Mouse (Mus musculus): ENCODE data around the gene Ppp1r14a. TPM values are rescaled to one million over a fixed set of nuclear protein-coding genes. Genes with fewer than 3 reads are reported as not detected.

The Ppp1r14a gene
- polyA plus RNA-seq, 1 experiment, result 7.2 TPM

DNA sequence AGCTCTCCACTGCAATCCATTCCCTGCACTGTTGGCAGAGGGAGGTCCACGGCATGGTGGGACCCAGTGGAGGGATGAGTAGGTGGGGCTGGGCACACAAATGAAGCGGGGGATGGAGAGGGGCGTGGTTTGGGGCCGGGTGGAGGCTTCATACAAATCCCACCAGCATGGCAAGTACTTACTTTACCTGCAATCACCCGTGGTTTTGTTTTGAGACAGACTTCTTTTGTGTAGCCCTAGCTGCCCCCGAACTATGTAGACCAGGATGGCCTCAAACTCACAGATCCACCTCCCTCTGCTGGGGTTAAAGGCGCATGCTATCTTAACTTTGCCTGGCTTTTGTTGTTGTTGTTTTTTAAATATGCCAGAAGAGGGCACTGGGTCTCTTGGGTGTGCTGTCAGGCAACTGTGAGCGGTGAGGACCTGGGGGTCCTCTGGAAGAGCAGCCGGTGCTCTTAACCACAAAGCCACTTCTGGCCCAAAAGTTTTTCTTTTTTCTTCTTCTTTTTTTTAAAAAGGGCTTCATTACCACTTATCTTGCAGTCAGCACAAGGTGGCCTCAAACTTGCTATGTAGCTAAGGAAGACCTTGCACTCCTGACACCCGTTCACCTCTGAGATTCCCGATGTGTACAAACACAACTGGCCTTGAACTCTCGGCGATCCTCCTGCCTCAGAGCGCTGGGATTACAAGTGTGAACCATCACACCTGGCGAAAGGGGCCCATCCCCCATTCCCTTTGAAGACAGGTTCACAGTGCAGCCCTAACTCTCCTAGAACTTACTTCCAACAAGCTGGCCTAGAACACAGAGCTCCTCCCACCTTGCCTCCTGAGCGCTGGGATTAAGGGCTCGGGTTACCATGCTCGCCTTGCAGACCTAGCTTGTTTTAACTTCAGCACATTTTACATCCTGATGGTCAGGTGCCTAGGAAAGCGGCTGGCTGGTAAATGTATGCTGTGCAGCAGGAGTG is 30.5 kb downstream of the Ppp1r14a start:
- Histone ChIP-seq H3K4me1 (ENCODE audit: control insufficient read depth, insufficient read depth, insufficient read length, low read length) (peaks cover 8% of the 10 kb centered on the region; the same call in 1 of the 2 replicates), H3K4me3 (ENCODE audit: insufficient read depth, low read depth, low read length) (no peak overlapping the region), H3K27ac (replicated peaks; ENCODE audit: low read depth, low read length) (no peak overlapping the region)

DNA sequence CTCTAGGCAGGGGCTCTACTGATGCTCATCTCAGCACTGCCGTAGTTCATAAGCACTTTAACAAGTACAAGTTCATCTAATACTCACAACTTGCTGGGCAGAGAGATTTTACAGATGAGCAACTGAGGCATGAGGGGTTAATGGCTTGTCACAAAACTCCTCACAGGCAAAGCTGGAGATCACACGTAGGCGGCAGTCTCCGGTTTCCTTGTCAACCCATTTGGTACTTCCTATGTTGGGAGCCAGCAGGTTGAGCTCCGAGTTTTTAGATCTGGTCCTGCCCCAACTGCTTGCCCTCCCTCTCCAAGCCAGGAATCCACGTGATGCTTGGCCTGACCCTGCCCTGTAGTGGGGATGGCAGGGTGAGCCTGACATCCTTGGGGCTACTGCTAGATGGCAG is 38.0 kb downstream of the Ppp1r14a start:
- H3K4me1 ChIP-seq (ENCODE audit: control insufficient read depth, insufficient read depth, insufficient read length, low read length), result no peaks in the 10 kb centered on the region
- no peak overlapping the region for H3K4me3 ChIP-seq (ENCODE audit: insufficient read depth, low read depth, low read length)
- no peak overlapping the region for H3K27ac ChIP-seq (replicated peaks; ENCODE audit: low read depth, low read length)

DNA sequence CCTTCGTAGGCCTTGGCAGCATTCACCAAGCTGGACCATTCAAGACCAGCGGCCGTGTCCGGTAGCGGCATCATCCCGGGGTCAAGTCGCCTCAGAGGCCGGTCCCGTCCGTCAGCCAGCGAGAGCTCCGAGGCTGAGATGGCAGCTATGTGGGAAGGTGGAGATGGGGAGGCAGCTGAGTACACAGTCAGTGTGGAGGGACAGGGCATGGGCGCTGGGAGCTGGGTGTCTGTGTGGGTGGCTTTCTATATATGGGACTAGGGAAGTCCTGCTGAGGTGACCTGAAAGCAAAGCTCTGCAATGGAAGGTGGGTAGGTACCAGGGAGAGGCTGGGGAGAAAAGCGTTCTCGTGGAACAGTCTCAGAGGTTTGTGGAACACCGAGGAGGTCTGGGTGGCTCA is 39.9 kb downstream of the Ppp1r14a start:
- no peak overlapping the region for H3K27ac ChIP-seq (replicated peaks; ENCODE audit: low read depth, low read length)

DNA sequence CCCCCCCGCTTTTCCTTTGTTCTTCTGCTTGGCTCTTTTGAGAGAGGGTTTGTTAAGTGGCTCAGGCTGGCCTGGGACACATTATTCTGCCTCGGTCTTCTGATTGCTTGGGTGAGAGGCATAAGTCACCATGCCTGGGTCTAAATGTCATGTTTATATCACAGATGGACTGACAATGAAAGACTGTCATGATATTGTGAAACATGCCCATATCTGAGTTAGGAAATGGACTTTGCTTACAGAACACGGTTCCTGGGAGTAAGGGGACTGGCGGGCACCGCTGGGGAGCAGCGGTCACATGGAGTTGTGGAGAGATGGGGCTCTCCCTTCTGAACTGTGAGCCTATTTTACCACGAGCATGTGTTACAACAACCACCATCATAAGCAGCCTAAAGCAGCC is 45.0 kb downstream of the Ppp1r14a start:
- Histone ChIP-seq H3K4me3 (ENCODE audit: insufficient read depth, low read depth, low read length) (no peak overlapping the region), H3K27ac (replicated peaks; ENCODE audit: low read depth, low read length) (no peak overlapping the region), H3K4me1 (ENCODE audit: control insufficient read depth, insufficient read depth, insufficient read length, low read length) (no peaks in the 10 kb centered on the region; the same call in 1 of the 2 replicates)

More for the DNA sequence above, 39.9 kb downstream of the Ppp1r14a start:
- Histone ChIP-seq H3K4me1 (ENCODE audit: control insufficient read depth, insufficient read depth, insufficient read length, low read length) (no peaks in the 10 kb centered on the region), H3K4me3 (ENCODE audit: insufficient read depth, low read depth, low read length) (no peak overlapping the region)

DNA sequence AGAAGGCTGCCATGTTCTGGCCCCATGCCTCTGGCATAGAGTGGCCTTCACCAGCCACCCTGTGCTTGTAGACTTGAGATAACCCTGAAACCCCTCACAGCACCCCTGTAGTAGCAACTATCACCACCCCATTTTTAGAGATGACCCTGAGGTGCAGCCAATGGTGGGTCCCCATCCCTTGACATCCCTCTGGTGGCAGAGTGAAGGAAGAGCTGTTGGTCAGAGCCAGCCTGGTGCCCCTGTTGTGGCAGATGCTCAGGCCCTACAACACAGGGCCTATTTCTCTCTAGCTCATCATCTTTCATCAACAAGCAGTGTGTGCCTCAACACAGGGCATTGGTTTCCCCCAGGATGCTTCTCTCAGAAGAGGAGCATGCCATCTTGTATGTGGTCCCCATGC is 46.2 kb downstream of the Ppp1r14a start:
- H3K4me3 ChIP-seq (ENCODE audit: insufficient read depth, low read depth, low read length), result no peak overlapping the region
- no peak overlapping the region for H3K27ac ChIP-seq (replicated peaks; ENCODE audit: low read depth, low read length)
- H3K4me1 ChIP-seq (ENCODE audit: control insufficient read depth, insufficient read depth, insufficient read length, low read length), result no peaks in the 10 kb centered on the region; the same call in 1 of the 2 replicates

DNA sequence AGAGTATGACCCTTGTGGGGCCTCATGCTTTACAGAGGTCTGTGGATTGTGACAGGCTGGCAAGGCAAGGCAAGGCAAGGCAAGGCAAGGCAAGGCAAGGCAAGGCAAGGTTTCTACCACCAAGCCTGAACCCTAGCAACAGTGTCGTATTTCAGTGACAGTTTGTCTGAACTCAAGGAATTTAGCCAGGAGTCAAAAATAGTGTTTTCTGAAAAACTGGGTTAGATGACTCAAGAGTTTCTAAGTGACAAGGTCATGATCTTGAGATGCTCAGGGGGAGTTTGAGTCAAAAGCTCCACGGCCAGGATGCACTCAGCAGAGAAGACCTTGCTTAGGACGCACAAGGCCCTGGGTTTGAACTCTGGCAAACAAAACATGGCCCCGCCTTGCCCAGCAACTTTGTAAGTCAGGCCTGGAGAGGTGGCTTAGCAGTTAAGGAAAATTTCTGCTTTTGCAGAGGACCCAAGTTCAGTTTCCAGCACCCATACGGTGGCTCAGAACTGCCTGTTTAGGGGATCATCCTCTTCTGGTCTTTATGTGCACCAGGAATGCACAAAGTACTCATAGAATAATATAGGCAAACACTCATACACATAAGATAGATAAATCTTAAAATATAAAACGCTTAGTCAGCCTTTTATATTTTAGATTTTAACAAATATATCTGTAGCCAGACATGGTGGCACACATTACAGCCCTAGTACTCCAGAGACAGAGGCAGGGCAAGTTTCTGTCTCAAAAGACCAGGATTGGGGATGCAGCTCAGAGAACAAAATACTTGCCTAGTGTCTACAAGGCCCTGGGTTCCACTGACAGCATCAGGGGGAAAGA is 46.9 kb downstream of the Ppp1r14a start:
- Histone ChIP-seq H3K4me3 (ENCODE audit: insufficient read depth, low read depth, low read length) (no peak overlapping the region), H3K27ac (replicated peaks; ENCODE audit: low read depth, low read length) (no peak overlapping the region), H3K4me1 (ENCODE audit: control insufficient read depth, insufficient read depth, insufficient read length, low read length) (no peaks in the 10 kb centered on the region; the same call in 1 of the 2 replicates)

DNA sequence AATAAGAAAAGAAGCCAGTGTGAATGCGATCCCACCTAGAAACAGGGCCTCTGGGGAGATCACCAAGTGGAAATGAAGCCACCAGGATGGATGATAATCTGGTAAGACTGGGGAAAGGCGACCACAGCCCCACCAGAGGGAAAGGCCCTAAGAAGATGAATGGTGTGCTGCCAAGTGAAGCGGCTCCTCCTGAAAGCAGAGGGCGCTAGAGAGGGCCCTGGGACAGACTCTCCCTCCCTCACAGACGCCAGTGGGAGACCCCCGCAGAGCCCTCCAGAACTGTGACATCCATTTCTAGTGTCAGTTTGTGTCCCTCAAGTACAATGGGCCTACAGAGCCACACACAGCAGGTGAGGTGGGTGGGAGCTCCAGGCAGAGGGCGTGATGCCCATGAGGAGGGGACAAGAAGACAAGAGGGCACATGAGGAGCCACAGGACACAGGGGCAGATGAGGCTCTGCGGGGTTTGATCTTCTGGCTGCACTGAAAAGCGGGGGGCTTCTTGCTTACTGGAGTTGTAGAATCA is 47.7 kb downstream of the Ppp1r14a start:
- Histone ChIP-seq H3K27ac (replicated peaks; ENCODE audit: low read depth, low read length) (no peak overlapping the region), H3K4me3 (ENCODE audit: insufficient read depth, low read depth, low read length) (no peak overlapping the region), H3K4me1 (ENCODE audit: control insufficient read depth, insufficient read depth, insufficient read length, low read length) (no peaks in the 10 kb centered on the region; the same call in 1 of the 2 replicates)

DNA sequence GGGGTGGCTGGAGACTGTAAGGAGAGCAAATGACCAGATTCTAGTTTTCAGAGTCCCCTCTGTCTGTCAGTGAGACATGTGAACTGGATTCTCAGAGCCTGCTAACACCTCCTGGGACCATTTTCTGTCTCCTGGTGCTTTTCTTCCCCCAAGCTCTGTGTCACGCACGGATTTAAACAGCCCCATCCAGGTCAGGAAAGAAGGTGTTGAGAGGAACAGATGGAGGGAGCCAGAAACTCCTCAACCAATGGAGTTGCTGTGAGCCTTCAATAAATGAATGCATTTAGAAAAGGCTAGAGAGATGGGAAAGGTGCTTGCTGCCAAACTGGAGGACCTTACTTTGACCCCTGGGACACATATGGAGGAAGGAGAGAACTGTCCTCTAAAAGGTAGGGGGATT is 48.7 kb downstream of the Ppp1r14a start:
- Histone ChIP-seq H3K27ac (replicated peaks; ENCODE audit: low read depth, low read length) (no peak overlapping the region), H3K4me3 (ENCODE audit: insufficient read depth, low read depth, low read length) (no peak overlapping the region), H3K4me1 (ENCODE audit: control insufficient read depth, insufficient read depth, insufficient read length, low read length) (no peaks in the 10 kb centered on the region; the same call in 1 of the 2 replicates)

DNA sequence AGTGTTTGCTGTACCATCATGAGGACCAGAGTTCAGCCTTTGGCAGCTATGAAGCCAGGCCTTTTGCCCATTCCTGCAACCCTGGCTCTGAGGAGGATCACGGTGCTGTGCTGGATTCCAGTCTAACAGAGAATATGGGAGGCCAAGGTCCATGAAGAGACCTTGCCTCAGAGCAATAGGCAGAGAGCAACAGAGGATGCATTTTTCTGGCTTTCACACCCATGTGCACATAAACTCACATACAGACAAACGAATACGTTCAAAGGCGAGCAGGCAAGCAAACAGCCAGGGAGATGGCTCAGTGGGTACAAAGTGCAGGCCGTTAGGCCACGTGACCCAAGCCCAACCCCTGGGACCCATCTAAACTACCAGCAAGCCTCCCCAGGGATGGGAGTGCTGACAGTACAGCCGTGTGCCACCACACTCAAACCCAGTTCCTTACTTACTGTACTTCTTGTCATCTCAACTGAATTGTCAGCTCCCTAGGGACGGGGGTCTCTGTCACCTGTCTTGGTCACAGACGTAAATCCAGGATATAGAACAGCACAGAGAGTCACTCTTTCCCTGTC is 49.3 kb downstream of the Ppp1r14a start:
- Histone ChIP-seq H3K4me3 (ENCODE audit: insufficient read depth, low read depth, low read length) (no peak overlapping the region), H3K4me1 (ENCODE audit: control insufficient read depth, insufficient read depth, insufficient read length, low read length) (no peaks in the 10 kb centered on the region; the same call in 1 of the 2 replicates), H3K27ac (replicated peaks; ENCODE audit: low read depth, low read length) (no peak overlapping the region)

DNA sequence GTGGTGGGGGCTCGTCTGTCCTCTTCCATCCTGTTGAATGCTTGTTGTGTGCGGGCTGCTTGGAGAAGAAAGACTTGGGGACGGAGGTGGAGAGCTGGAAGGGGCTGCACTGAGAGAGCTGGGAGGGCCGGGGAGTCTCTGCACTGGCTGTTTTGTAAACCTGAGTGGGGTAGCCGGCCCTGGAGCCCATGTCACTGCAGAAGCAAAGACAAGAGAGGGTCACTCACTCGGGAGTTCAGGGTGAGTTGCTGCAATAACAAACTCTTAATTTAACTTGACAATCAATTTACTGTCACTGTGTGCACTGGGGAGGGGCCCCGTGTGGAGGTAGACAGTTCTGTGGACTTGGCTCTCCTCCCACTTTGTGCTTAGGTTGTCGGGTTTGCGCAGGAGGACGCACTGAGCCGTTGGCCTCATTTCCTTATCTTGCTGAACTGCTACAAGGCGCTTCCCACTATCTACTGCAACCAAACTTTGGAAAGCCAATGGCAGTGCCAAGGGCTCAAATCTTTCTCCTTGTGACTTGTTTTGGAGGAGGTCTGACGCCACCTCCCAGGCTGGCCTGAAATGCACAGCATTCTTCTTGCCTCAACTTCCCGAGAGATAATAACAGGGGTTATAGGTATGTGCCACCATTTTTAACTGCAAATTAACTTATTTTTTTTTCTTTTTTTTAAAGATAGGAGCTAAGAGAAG is 50.0 kb downstream of the Ppp1r14a start:
- Histone ChIP-seq H3K4me3 (ENCODE audit: insufficient read depth, low read depth, low read length) (no peak overlapping the region), H3K4me1 (ENCODE audit: control insufficient read depth, insufficient read depth, insufficient read length, low read length) (no peaks in the 10 kb centered on the region; the same call in 1 of the 2 replicates), H3K27ac (replicated peaks; ENCODE audit: low read depth, low read length) (no peak overlapping the region)

DNA sequence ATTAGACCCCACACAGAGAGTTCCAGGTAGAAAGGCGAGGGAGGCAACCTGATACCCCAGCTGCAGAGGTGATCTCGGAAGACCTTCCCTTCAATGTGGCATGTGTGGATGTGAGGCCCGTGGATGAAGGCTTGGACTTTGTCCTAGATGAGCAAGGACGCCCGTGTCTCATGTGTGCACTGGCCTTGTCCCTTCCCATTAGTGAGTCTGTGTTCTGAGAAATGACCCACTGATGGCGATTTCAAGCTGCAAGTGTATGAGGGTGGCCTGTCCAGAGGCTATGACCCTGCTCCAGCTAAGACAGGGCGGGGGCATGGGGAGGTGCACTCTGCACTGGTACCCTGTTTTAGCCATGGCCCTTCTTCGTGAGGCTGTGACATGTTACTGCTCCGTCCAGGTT is 51.1 kb downstream of the Ppp1r14a start:
- H3K4me1 ChIP-seq (ENCODE audit: control insufficient read depth, insufficient read depth, insufficient read length, low read length), result no peaks in the 10 kb centered on the region; the same call in 1 of the 2 replicates
- no peak overlapping the region for H3K4me3 ChIP-seq (ENCODE audit: insufficient read depth, low read depth, low read length)
- no peak overlapping the region for H3K27ac ChIP-seq (replicated peaks; ENCODE audit: low read depth, low read length)

DNA sequence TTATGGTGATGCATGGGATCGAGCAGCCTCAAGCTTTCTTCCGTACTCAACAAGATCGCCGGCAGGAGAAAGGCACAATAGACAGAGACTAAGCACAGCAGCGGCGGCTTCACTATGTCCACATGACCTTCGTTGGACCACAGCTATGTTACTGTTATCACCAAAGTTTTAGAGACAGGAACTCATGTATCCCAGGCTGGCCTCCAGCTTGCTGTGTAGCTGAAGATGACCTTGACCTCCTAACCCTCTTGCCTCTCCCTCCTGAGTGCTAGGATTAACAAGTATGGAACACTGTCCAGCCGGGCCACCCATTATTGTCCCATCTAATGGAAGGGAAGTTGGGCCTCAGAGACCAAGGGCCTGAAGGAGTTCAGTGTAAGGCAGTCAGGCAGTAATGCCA is 51.7 kb downstream of the Ppp1r14a start:
- no peak overlapping the region for H3K27ac ChIP-seq (replicated peaks; ENCODE audit: low read depth, low read length)
- no peaks in the 10 kb centered on the region; the same call in 1 of the 2 replicates for H3K4me1 ChIP-seq (ENCODE audit: control insufficient read depth, insufficient read depth, insufficient read length, low read length)
- H3K4me3 ChIP-seq (ENCODE audit: insufficient read depth, low read depth, low read length), result no peak overlapping the region

DNA sequence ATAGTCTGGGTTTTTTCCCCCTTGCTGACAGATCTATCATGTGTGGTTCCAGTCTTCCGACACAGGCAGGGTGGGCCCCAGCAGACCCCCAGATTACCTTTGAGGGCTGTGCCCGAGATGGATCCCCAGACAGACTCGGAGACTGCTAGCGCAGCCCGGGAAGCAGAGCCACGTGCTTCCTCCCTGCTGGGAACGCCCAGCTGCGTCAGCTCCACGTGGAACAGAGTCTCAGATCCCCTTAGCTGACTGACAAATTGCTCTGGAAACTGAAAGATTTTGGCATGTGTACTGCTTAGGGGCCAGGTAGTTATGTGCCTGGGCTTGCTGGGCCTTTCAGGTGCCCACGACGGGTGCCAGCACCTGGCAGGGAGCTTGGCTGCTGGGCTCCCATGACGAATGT is 52.6 kb downstream of the Ppp1r14a start:
- Histone ChIP-seq H3K4me1 (ENCODE audit: control insufficient read depth, insufficient read depth, insufficient read length, low read length) (no peaks in the 10 kb centered on the region; the same call in 1 of the 2 replicates), H3K4me3 (ENCODE audit: insufficient read depth, low read depth, low read length) (no peak overlapping the region), H3K27ac (replicated peaks; ENCODE audit: low read depth, low read length) (no peak overlapping the region)

DNA sequence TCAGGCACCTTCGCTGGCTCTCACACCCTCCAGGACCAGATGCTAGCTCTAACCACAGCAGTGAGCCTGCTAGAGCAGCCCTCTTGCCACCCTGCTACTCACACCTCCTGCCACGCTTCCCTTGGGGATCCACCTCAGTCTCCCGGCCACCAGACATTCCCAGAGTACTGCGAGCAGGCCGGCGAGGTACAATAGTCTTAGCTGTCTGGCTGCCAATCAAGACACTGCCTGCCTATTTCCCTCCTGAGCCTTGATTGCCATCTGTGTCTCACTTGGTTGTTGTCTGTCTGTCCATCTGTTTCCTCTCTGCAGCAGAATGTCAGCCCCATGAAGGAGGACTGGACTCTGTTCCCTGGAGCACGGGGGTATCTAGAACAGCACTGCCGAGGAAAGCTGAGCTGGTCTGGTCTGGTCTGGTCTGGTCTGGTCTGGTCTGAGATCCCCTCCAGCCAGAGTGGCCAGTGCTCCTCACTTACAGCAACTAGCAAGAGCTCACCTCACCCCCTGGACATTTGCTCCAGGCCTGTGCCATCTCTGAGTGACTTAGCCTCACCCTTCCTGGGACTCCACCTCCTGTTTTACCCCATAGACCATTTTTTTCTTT is 53.5 kb downstream of the Ppp1r14a start:
- Histone ChIP-seq H3K4me3 (ENCODE audit: insufficient read depth, low read depth, low read length) (no peak overlapping the region), H3K4me1 (ENCODE audit: control insufficient read depth, insufficient read depth, insufficient read length, low read length) (no peaks in the 10 kb centered on the region; the same call in 1 of the 2 replicates), H3K27ac (replicated peaks; ENCODE audit: low read depth, low read length) (no peak overlapping the region)
